Mouse (Mus musculus) liver, adult 2 months (tissue): ENCODE data around the gene Zkscan14.

Experiments
- CTCF ChIP-seq: fragments of 200-500 bp; IDR thresholded peaks from 2 replicates; pipeline ENCODE4 v1.5.1; 2011; ENCODE audit warnings: low read depth, low read length, control low read depth
- POLR2A ChIP-seq: fragments of 200-500 bp; IDR thresholded peaks from 2 replicates; pipeline ENCODE4 v1.6.1; 2011; ENCODE audit warnings: low read length, control low read depth; ENCODE audit not compliant: insufficient read depth; ENCODE audit errors: extremely low read depth

- TF ChIP-seq POLR2A (no peak), CTCF (no peak)
These were observed 24.8 kb upstream of the Zkscan14 start for GRCm38 (mm10) chr5:145226453-145226852.
